Mouse (Mus musculus): Measurements from ENCODE around the gene Banp.

Banp gene

GRCm38 (mm10) chr8:121951656-121952009 is 2.1 kb downstream of the Banp start:
- no peak for DNase-seq

DNA sequence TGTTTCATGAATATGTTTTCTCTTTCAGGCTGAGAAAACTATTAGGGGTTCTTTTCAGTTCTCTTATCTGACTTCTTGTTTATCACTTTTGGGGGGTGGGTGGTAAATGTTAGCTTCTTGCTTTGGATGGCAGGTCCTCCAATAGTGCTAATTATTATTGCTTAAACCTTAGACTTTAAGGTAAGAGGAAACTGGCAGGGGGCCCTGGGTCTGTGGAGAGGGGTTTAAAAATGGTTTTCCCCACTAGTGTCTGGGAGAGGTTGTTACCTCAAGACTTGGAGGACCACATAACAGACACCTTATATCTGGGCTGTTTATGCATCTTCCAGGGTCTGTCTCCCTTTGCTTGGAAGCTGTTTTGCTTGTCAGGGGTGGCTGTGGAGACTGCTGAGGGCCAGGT is 2.6 kb downstream of the Banp start:
- DNase-seq, result no peak

- DNase-seq, result no peak
Observed at GRCm38 (mm10) chr8:121952800-121953199, 3.2 kb downstream of the Banp start.

DNA sequence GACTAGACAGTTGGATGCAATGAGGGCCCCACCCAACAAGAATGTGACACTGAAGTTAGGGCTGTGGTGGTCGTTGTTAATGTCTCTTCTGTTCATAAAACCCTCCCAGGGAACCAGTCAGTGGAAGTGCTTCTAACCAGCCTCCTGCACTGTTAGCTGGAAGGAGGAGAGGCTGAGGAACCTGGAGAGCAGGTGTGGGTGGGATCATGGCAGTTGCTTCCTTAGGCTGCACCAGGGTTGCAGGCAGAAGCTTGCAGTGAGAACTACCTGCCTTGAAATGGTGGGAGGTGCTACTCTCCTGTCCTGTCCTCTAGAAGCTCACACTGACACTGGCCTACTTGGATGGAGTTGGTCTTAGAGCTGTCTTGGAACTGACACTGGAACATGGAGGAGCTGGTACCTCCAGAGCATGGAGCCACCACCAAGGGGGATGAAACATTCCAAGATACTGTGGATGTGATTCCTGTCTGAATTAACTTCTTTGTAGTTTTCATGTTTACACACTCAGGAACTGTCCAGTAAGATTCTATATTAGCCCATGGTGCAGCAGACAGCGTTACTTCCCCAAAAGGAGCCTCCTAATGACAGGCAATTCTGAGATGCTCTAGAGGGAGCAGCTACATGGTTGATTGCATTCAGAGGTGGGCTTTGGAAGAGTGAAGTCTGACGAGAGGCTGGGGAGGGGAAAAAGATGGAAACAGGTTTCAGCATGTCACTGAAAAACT is 4.4 kb downstream of the Banp start:
- no peak for DNase-seq

DNA sequence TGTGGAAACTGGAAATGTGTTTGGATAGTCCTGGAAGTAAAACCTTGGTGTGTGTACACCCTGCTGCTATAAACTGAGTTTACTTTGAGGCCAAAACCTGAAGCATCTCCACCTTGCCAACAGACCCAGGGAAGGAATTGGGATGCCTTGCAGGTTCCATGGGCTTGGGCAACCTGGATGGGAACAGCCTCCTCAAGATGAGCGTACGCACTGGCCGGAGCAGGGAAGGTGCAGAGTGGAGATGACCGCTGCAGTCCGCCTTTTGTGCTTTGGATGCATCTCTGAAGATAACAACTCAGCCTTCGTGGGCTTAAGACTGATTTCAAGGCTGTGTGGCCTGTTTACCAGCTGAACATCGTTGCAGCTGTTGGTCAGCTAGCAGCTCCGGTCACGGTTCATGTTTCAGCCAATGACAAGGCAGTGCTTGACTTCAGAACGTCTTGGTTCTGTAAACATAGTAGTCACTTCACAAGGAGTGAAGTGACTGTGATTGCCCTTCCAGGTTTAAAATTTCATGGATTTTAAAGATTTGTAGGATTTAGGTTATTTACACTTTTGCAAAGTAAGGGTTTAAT is 5.5 kb downstream of the Banp start:
- DNase-seq, result no peak

DNA sequence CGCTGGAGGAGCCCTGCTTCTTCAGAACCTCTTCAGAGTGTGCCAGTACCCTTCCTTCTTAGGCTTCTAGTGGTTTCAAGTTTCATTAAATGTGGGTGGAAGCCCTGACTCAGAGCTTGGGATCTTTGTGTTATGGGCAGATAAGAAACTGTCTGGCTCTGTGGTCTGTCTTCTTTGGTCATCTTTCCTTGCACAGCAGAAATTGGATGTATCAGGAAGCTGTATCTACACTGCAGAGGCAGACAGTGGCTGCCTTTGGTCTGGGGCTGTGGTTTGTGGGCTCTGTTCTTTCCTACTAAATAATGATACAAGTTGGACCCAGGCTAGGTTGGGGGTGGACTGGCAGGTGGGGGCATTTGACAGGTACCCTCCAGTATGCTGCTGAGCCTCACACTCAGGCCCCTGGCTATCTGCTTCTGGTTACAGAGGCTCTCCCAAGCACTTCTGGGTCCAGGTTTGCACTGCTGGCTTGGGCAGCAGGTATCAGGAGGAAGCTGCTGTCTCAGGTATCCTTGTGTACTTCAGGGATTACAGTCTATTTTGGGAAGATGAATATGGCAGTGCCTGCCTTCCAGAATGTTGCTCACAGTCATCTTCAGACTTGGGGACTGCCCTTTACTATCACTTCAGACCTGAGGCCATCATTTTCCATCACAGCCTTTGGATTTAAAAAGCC is 6.4 kb downstream of the Banp start:
- no peak for DNase-seq

- DNase-seq, result no peak
Observed at GRCm38 (mm10) chr8:121958395-121958794, 8.8 kb downstream of the Banp start.

DNA sequence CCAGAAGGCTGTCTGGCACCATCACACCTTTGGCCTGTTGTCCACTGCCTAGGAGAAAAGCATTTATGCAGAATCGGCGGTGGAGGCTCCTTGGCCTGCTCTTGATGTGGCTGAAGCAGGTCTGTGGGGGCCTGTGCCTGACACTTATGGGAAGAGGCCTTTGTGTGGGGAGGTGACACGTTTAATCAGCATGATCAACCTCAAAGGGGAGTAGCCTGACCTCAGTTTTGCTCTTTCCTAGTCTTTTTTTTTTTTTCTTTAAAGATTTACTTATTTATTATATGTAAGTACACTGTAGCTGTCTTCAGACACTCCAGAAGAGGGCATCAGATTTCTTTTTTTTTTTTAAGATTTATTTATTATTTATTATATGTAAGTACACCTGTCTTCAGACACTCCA is 13.3 kb downstream of the Banp start:
- no peak for DNase-seq

GRCm38 (mm10) chr8:121964716-121965512 is 15.4 kb downstream of the Banp start:
- no peak for DNase-seq

DNA sequence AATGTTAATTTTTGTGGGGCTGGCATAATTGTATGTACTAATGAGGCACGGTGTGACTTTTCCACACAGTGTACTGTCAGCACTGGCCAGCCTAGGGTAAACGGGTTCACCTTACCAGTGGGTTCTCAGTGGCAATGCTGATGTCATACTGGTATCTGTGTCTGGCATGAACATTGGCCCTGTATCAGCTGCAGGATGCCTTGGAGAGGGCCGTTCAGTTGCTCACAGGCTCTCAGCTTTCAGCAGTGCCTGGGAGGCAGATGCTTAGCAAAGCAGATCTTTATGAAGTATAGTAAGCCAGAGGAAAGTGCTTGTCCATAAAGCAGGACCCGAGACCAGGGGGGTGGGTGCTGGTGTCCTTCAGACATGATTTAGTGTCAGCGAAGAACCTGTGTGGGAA is 16.6 kb downstream of the Banp start:
- no peak for DNase-seq

GRCm38 (mm10) chr8:121966714-121967448 is 17.3 kb downstream of the Banp start:
- DNase-seq, result peak in 1 of 2 experiments; percentile 32

DNA sequence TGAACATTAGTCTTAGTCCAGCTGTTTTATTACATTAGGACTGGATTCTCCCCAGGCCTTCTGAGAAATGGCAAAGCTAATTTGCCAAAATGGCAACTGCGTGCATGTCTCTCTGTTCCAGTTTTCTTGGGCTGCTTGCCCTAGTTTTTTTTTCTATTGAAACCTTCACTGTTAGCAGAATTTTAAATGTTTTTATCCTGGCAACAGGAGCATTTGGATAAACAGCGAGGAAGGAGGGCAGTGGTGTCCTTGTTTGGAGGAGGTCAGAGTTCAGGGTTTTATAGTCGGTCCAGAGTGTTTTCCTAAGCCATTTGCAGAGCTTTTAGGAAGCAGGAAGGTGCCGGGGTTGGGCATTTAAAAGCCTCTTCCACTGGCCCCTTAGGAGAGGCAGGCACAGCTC is 18.4 kb downstream of the Banp start:
- no peak for DNase-seq

DNA sequence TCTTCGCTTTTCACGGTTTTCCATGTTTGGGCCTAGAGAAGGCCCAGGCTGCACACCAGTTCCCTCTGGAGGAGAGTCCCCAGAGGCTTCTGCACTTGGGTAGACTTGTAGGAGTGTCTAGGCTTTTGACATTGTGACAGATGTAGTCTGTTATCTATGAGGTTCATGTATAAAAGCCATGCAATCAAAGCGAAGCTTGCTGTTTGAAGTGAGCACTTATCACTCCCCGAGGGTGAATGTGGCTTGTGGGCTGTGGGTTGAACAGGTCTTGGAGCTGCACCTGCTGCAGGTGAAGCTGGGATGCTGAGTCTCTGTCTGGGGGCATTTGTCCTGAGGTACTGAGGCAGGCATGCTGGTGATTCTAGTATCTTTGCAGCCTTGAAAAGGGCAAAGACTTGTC is 19.0 kb downstream of the Banp start:
- no peak for DNase-seq

- DNase-seq, result no peak
Observed at GRCm38 (mm10) chr8:121970225-121970624, 20.7 kb downstream of the Banp start.

- no peak for DNase-seq
Observed at GRCm38 (mm10) chr8:121971488-121972058, 22.0 kb downstream of the Banp start.

GRCm38 (mm10) chr8:121973906-121974305 is 24.4 kb downstream of the Banp start:
- no peak for DNase-seq

- DNase-seq, result peak; percentile 52 to 67
Observed at GRCm38 (mm10) chr8:121977819-121978590, 28.5 kb downstream of the Banp start.

GRCm38 (mm10) chr8:121978670-121979069 is 29.1 kb downstream of the Banp start:
- DNase-seq, result no peak

DNA sequence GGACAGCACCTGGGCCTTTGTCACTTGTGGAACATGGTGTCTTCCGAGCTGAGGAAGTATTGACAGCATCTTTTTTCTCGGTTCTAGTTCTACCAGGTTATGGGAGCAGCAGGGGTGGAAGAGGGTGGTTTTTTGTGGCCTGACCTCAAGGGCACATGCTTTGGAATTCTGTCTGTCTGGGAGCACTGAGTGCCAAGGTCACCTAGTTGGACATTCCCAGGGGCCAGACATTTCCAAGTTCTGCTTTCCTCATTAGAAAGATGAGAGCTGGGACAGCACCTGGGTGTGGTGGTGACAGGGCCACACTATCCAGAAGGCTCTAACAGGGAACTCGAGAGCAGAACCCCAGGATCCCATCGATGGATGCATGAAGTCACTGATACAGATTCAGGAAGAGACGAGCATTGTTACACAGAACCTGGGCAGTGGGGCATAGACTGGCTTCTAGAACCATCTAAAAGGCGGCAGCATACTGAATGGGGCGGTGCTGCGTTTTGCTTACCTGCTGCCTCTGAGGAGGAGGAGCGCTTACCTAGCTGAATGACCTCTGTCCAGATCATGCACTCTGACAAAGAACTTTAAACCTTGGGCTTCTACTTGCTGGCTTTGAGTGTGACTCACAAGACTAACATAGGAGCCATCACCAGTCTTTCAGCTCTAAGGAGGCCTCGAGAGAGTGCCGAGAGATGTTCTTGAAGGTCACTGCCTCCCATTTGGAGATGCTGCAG is 31.4 kb downstream of the Banp start:
- DNase-seq, result no peak

GRCm38 (mm10) chr8:121981520-121981895 is 32.0 kb downstream of the Banp start:
- peak in 1 of 2 experiments; percentile 30 for DNase-seq

DNA sequence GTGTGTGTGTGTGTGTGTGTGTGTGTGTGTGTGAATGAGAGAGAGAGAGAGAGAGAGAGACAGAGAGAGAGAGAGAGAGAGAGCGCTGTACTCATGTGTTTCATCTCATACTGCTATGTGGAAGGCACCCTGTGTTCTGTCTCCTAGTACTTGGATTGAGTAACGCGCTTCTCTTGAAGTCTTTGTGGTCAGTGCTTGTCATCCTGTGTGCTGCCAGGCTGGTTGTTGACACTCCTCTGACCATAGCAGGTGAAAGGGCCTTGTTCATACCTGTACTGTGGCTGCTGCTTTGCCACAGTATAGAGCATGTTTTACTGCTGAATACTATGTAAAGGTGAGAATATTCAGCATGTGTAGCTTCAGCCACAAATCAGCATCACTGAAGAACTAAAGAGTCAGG is 36.1 kb downstream of the Banp start:
- no peak for DNase-seq
